Mouse (Mus musculus) forebrain, embryonic 11.5 days (tissue): ENCODE results near the gene Cisd2. TPM values are rescaled to one million over a fixed set of nuclear protein-coding genes. Genes with fewer than 3 reads are reported as not detected.
A peak's percentile ranks its signal among the peaks of the same experiment; 100 is the strongest.

Experiments used
- ATAC-seq: fragments of 200-750 bp; cut with Nextera tagmentation; replicated peaks from 2 replicates; pipeline ENCODE4 v1.8.0; 2017; ENCODE audit warnings: moderate TSS enrichment; ENCODE audit not compliant: low FRiP score
- DNase-seq: peaks from one replicate; pipeline ENCODE4 v3.0.0-alpha.2; 2017; ENCODE audit warnings: low spot score
- H3K27ac ChIP-seq: fragments of 300-500 bp; sonication (generic); 2 replicates; pipeline ENCODE4 v1.5.1; 2014; ENCODE audit warnings: low read depth, low read length
- H3K27me3 ChIP-seq: fragments of 300-500 bp; sonication (generic); 2 replicates; pipeline ENCODE4 v1.6.1; 2014; ENCODE audit warnings: mild to moderate bottlenecking, low read length, mixed read lengths; ENCODE audit not compliant: control insufficient read depth, insufficient read depth
- H3K36me3 ChIP-seq: fragments of 300-500 bp; sonication (generic); 2 replicates; pipeline ENCODE4 v1.6.1; 2014; ENCODE audit warnings: mild to moderate bottlenecking, low read length, moderate library complexity, mixed read lengths; ENCODE audit not compliant: control insufficient read depth, insufficient read depth
- H3K4me1 ChIP-seq: fragments of 300-500 bp; sonication (generic); replicated peaks from 2 replicates; pipeline ENCODE4 v1.6.1; 2014; ENCODE audit warnings: low read length, mixed read lengths; ENCODE audit not compliant: control insufficient read depth, insufficient read depth
- H3K4me2 ChIP-seq: fragments of 300-500 bp; sonication (generic); 2 replicates; pipeline ENCODE4 v1.6.1; 2014; ENCODE audit warnings: low read depth, mild to moderate bottlenecking, low read length, moderate library complexity, mixed read lengths; ENCODE audit not compliant: severe bottlenecking
- H3K4me3 ChIP-seq: fragments of 300-500 bp; sonication (generic); 2 replicates; pipeline ENCODE4 v1.5.1; 2014; ENCODE audit warnings: low read depth, low read length
- H3K9ac ChIP-seq: fragments of 300-500 bp; sonication (generic); 2 replicates; pipeline ENCODE4 v1.6.1; 2014; ENCODE audit warnings: low read length
- H3K9me3 ChIP-seq: fragments of 300-500 bp; sonication (generic); 2 replicates; pipeline ENCODE4 v1.6.1; 2016; ENCODE audit warnings: low read length, mixed read lengths; ENCODE audit not compliant: control insufficient read depth
- WGBS: fragments of 180-500 bp; shearing (Covaris S2); extraction: QIAGEN DNeasy Blood & Tissue Kit; methylation state at CpG from one replicate; pipeline ENCODE4 v1.1.7; 2014; 5-methylcytosine and 5-hydroxymethylcytosine counted together
- polyA plus RNA-seq: library from polyadenylated mRNA; unstranded; fragments of >200 nt; fragmentation: Nextera tagmentation; extraction: Ambion mirVana; gene quantifications from 2 replicates; pipeline ENCODE4 v1.2.1, GENCODE M21; 2014

The Cisd2 gene
- polyA plus RNA-seq: 86.3 and 99.7 TPM in 2 replicates

DNA sequence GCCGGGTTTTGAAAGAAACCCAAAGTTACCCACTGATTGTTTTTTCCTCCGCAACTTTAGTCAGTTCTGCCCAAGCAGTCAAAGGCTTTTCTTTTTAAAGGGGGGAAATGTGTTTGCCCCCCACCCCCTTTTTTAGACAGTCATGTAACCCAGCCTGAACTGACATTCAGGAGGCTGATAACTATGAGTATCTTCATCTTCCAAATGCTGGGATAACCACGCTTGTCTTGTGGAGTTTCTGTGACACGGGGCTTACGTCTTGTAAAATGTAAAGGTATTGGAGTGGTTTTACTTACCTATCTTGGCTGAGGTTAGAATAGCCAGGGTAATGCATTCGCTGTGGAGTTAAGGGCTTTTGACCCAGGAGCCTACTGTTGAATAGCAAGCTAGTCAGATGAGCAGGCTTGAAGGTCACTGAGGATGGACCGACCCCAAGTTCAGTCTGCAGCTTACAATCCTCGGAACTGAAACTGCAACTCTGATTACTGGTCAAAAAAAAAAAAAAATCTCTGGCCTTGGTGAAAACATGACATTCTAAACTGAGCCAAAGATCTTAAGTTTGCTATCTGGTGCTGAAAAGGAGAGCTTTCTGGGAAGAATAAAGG, at the start of gene Cisd2:
Gene Cisd2 (minus strand): TSS at position 318 of the 605 bp plus-strand sequence.
- H3K4me1 ChIP-seq: no peaks in the 10 kb centered on the region
- ATAC-seq (peak; percentile 19), DNase-seq (no peak)
- 6% methylated on average over 8 of the region's 8 CpGs for WGBS
- no peaks in the 10 kb centered on the region for H3K27me3 ChIP-seq
- no peaks in the 10 kb centered on the region for H3K9me3 ChIP-seq
- peak within 1 kb of the TSS; percentile 85 for H3K27ac ChIP-seq
- H3K4me2 ChIP-seq: peak within 1 kb of the TSS; percentile 58
- H3K4me3 ChIP-seq: peak within 1 kb of the TSS; percentile 70
- H3K36me3 ChIP-seq: no peaks in the 10 kb centered on the region
- H3K9ac ChIP-seq: peak within 1 kb of the TSS; percentile 86

DNA sequence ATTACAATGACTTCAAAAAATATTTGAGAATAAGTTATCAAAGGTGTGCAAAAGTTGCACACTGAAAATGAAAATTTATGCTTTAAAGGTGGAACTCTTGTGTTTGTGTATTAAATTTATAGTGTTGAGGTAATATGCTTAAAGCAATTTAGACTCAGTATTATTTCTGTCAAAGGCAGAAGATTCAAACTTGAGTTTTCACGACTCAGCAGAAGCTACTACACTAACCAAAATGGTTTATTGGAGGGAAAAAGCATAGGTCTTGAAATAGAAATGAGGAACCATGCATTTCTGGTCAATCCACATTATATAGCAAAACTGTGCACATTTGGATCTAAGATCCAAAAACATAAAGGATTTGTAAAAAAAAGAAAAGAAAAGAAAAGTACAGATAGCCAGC, 47.1 kb upstream of the Cisd2 start:
- no peaks in the 10 kb centered on the region for H3K4me1 ChIP-seq
- WGBS: 74% methylated on average over 1 of the region's 1 CpGs
- no peaks in the 10 kb centered on the region for H3K9me3 ChIP-seq
- no peaks in the 10 kb centered on the region for H3K36me3 ChIP-seq
- H3K9ac ChIP-seq: no peak overlapping the region
- DNase-seq: no peak
- H3K4me2 ChIP-seq: no peak overlapping the region
- H3K4me3 ChIP-seq: no peak overlapping the region
- H3K27ac ChIP-seq: no peak overlapping the region
- H3K27me3 ChIP-seq: no peaks in the 10 kb centered on the region
- no peak for ATAC-seq

DNA sequence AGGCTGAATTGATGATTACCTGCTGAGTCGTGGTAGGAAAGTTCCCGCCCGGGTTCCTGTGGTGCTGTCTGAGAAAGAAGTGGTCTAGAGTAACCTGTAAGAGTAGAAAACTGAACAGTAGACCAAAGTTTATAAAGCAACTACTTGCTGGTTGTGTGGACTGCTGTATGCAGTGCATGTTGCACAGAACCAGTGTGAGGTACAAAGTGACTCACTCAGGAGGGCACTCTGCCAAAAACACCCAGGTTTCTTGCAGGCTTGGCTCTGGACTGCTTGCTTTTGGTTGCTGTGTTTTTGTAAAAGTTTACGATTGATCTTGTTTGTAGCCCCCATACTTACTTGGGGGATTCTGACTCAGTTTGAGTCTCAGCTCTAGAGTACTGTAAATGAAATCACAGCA, 46.2 kb upstream of the Cisd2 start:
- no peaks in the 10 kb centered on the region for H3K4me1 ChIP-seq
- DNase-seq: no peak
- 63% methylated on average over 4 of the region's 4 CpGs for WGBS
- H3K27me3 ChIP-seq: no peaks in the 10 kb centered on the region
- H3K4me3 ChIP-seq: no peak overlapping the region
- no peak overlapping the region for H3K27ac ChIP-seq
- H3K36me3 ChIP-seq: no peaks in the 10 kb centered on the region
- no peak overlapping the region for H3K4me2 ChIP-seq
- H3K9me3 ChIP-seq: no peaks in the 10 kb centered on the region
- no peak overlapping the region for H3K9ac ChIP-seq
- no peak for ATAC-seq

DNA sequence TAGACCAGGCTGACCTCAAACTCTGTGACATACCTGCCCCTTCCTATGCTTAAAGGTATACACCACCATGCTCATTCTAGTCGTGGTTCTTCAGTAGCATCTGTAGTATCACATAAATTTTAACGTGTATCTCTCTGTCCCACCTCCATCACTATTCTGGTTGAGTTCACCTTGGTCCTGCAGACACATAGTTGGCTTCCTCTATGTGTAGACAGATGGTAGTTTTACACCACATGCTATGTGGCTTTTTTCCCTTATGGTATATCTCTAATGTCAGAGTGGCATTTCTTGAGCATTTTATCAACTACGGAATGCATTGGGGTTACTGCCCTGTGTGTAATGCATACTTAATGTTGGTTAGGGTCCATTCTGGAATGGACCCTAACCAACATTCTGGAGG, 45.4 kb upstream of the Cisd2 start:
- Histone ChIP-seq H3K4me2 (no peak overlapping the region), H3K36me3 (no peaks in the 10 kb centered on the region), H3K27ac (no peak overlapping the region), H3K9me3 (no peaks in the 10 kb centered on the region), H3K4me3 (no peak overlapping the region), H3K27me3 (no peaks in the 10 kb centered on the region), H3K9ac (no peak overlapping the region), H3K4me1 (no peaks in the 10 kb centered on the region)
- DNase-seq: no peak
- WGBS: 55% methylated on average over 3 of the region's 3 CpGs
- no peak for ATAC-seq

DNA sequence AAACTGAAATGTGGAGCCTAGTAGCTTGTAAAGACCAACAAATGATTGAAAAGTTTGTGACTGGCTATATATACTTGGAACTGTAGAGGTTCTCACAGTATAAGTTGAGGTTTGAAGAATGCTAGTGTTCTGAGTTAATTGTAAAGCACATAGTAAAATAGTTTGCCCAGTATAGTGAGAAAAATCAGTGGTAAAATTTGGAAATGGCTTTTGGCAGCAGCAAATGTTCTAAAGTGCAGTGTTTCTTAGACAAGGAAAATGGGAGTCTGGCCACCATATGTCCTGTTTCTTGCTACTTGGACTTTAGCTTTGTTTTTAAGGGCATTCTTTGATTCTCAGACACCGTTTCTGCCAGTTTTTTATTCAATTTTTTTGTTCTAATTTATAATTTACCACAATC, 44.7 kb upstream of the Cisd2 start:
- ATAC-seq (no peak), DNase-seq (no peak)
- Histone ChIP-seq H3K4me3 (no peak overlapping the region), H3K4me1 (no peaks in the 10 kb centered on the region), H3K9me3 (no peaks in the 10 kb centered on the region), H3K27me3 (no peaks in the 10 kb centered on the region), H3K4me2 (no peak overlapping the region), H3K36me3 (no peaks in the 10 kb centered on the region; the same call in 1 of the 2 replicates), H3K9ac (no peak overlapping the region), H3K27ac (no peak overlapping the region)
- 90% methylated on average over 1 of the region's 1 CpGs for WGBS

DNA sequence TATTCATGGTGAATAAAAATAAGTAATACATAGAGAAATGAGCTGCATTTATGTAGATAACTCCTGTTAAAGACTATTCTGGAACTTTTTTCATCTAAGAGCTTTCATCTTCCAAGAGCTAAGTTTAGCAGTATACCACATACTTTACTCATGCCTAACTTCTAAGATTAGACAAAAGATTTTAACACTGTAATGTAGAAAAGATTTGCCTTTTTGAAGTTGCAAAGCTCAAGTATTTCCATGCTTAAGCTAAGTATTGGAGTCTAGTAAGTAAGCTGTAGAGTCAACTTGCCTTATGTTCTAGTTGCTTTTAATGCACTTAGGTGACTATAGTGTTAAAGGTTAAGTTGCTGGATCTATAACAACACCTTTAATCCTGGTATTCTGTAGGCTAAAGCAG, 35.3 kb upstream of the Cisd2 start:
- no peaks in the 10 kb centered on the region for H3K4me1 ChIP-seq
- H3K27ac ChIP-seq: no peak overlapping the region
- no peaks in the 10 kb centered on the region for H3K27me3 ChIP-seq
- H3K36me3 ChIP-seq: no peaks in the 10 kb centered on the region; the same call in none of the 2 replicates
- H3K9ac ChIP-seq: no peak overlapping the region
- no peak overlapping the region for H3K4me3 ChIP-seq
- no peak for ATAC-seq
- no peaks in the 10 kb centered on the region for H3K9me3 ChIP-seq
- DNase-seq: no peak
- H3K4me2 ChIP-seq: no peak overlapping the region

DNA sequence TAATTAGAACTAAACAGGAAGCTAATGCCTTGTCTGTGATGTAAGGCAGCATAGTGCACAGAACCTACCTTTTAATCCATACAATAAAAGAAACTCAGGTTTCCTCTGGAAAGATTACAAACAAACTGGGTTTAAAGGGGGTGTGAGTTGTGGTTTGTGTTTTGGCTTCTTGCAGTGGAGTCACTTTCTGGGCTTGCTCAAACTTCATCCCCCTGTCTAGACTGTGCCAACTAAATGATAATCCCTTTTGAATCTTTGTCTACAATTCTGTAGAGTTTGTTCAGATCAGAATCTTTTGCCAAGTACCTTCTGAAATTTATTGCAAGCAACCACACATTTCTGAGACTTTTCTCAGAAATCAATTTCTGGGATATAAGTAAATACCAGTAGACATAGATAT, 21.2 kb upstream of the Cisd2 start:
- Histone ChIP-seq H3K36me3 (no peaks in the 10 kb centered on the region), H3K27ac (no peak overlapping the region), H3K4me1 (peaks cover 3% of the 10 kb centered on the region; the same call in 1 of the 2 replicates), H3K9me3 (no peaks in the 10 kb centered on the region), H3K4me3 (no peak overlapping the region), H3K27me3 (no peaks in the 10 kb centered on the region), H3K9ac (no peak overlapping the region), H3K4me2 (no peak overlapping the region)
- ATAC-seq: no peak
- DNase-seq: no peak

DNA sequence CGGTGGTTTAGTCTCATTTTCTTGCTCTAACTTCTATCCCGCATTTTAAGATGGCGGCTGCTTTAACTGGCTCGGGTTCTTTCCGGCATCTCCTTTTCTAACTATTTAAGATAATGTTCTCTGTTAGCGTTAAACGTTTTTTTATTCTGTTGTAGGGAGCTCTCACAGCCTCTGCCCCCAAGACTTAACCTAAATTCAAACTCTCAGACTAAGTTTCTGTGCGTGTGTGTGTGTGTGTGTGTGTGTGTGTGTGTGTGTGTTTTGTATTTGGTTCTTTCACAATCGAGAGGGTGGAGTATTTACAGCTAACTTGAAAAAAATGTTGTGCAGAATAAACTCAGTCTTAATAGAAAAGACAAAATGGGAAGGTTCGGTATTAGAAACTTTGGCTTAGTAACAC, 16.9 kb upstream of the Cisd2 start:
- no peaks in the 10 kb centered on the region for H3K36me3 ChIP-seq
- no peak overlapping the region for H3K27ac ChIP-seq
- DNase-seq (no peak), ATAC-seq (no peak)
- no peaks in the 10 kb centered on the region for H3K27me3 ChIP-seq
- H3K9me3 ChIP-seq: no peaks in the 10 kb centered on the region
- H3K4me3 ChIP-seq: peak overlapping the region; percentile 94
- H3K9ac ChIP-seq: peak overlapping the region; percentile 98
- H3K4me1 ChIP-seq: peaks cover 8% of the 10 kb centered on the region
- 62% methylated on average over 10 of the region's 10 CpGs for WGBS
- peak overlapping the region; percentile 88 for H3K4me2 ChIP-seq

DNA sequence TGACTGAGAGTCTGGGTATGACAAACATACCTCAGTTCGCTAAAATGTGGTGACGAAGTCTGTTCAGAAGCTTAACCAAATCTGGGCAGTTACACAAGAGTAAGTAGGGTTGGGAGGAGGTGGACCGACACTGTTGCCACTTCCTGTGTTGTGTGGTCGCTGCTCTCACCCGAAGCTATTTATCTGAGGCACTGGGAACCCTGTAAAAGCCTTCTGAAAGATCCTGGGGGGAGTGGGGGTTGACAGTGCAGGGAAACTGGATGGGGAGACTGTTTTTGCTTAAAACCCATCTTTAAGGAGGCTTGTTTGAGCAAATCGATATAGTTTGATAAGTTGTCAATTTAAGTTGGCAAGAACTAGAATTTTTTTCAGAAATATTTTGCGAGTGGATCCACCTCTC, 16.5 kb upstream of the Cisd2 start:
- WGBS: 33% methylated on average over 7 of the region's 7 CpGs
- no peak overlapping the region for H3K27ac ChIP-seq
- no peak for DNase-seq

More for the DNA sequence above, 16.5 kb upstream of the Cisd2 start:
- no peak for ATAC-seq
- no peaks in the 10 kb centered on the region for H3K9me3 ChIP-seq
- H3K4me1 ChIP-seq: peaks cover 8% of the 10 kb centered on the region
- H3K4me3 ChIP-seq: peak overlapping the region; percentile 94
- H3K27me3 ChIP-seq: no peaks in the 10 kb centered on the region
- peak overlapping the region; percentile 88 for H3K4me2 ChIP-seq
- no peaks in the 10 kb centered on the region for H3K36me3 ChIP-seq
- H3K9ac ChIP-seq: peak overlapping the region; percentile 98
